Mouse (Mus musculus) right cerebral cortex, postnatal 25 days (tissue): ENCODE measurements around the gene Plpp2.
A peak's percentile ranks its signal among the peaks of the same experiment; 100 is the strongest.

Experiments used
- DNase-seq: peaks from one replicate; pipeline ENCODE4 v3.0.0; 2022

The Plpp2 gene

DNA sequence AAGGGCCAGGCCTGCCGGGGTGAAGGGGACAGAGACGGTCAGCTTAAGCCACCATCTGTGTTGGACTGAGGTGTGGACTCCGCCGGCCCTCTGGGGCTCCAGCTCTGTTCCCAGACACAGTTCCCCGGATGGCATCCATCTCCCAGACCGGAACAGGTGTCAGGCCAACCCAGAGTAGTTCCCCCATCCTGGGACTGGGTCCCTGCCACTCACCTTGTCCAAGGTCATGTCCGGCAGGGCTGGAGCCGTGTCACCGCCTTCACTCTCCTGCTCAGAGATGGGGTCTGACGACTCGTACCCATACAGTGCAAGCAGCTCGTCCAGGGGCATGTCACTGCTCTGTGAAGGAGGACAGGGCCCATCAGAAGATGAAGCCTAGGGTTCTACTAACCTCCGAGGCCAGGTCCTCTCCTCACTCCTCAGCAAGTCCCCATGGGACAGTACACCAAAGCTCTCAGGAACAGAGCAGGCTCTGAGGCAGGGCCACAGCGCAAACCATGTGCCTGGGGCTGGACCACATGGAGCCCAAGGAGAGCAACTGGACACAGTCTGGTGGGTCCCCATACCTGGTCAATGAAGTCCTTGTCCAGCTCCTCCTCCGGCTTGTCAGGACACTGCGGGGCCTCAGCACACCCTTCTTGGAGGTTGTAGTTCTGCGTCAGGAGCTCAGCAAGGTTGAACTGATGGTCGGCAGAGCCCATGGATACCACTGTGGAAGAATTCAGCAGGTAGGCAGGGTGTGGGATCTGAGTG lies 15.6 kb upstream of the Plpp2 start:
- no peak for DNase-seq

DNA sequence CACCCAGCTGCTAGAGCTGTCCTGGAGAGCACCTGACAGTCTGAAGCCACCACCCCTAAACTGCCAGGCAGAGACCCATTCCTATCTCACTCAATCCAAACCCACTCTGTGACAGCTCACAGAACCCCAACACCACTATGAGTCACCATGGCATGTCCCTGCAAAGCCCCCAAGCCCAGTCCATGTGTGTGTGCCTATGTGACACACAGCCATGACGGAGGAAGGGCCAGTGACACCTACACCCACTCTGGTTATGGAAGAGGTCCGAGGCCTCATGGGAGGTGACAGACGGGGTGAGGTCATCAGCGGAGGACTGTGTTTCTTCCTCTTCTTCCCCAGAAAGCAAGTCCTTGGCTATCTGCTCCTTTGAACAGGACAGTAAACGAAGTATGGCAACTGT lies 14.9 kb upstream of the Plpp2 start:
- no peak for DNase-seq

DNA sequence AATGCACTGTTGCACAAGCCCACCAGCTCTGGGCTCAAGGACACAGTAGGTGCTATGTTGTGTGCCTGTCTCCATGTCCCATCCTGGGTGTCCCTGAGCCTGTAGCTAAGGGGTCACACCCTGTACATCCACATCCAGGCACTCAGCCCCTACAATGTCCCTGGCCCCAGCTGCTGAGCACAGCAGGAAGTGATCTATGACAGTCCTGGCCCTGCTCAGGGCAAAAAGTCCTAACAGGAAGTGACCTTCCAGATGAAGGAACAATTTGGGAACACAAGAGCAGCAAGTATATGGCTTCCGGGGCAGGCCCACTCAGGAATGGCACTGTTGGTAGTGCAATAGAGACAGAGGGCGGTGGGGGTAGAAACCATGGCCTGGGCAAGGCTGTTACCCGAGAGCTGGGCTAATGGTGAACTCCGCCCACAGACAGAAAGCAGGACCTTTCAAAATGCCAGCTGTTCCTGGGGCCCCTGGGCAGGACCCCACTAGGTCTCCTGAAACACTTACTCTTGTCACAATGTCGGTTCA lies 13.6 kb upstream of the Plpp2 start:
- no peak for DNase-seq

DNA sequence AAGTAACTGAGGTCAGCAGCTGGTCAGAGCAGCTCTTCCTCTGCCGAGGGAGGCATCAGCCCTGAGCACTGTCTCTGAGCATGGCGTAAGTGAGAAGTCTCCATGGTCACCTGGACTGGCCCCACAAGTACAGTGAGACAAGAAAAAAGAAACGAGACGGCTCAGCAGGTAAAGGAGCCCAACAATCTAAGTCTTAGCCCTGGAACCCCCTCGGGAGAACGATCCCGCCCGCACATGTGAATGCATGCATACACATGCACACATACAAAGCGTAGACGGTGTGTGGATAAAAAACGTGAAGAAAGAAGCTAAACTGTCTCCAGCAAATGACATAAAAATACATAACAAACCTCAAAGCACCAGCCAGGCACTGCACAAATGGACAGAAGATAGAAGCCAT lies 12.9 kb upstream of the Plpp2 start:
- DNase-seq = no peak

DNA sequence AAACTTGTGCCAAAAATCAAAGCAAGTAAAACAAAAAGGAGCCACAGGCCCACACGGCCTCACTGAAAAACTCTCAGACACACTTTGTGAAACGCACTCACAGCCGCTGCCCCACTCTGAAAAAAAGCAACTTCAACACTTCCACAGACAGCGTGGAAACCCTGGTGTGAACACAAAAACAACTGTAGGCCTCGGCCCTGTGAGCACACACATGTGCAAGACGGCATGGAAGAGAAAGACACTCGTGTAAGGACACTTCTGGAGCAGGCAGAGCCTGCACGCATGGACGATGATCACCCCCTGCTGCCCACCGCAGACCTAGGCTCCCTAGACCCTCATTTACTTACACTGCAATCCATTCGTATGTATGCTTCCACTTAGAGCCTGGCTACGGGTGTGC lies 12.3 kb upstream of the Plpp2 start:
- no peak for DNase-seq

DNA sequence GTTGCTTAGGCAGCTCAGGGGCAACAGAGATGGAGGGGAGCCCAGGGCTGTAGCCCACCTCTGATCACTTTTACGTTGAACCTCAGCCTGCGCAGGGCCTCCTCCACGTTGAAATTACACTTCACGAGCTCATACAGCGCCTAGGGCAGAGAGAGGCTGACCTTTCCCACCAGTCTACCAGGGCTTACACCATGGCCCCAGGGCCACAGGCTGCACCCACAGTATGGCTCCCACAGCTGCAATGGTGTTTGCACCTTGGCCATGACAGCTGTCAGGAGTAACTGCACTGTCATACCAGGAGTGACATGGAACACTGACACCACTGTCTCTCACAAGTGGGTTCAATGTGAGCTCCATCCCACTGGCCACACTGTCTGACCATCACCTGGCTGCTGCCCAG lies 11.0 kb upstream of the Plpp2 start:
- no peak for DNase-seq

DNA sequence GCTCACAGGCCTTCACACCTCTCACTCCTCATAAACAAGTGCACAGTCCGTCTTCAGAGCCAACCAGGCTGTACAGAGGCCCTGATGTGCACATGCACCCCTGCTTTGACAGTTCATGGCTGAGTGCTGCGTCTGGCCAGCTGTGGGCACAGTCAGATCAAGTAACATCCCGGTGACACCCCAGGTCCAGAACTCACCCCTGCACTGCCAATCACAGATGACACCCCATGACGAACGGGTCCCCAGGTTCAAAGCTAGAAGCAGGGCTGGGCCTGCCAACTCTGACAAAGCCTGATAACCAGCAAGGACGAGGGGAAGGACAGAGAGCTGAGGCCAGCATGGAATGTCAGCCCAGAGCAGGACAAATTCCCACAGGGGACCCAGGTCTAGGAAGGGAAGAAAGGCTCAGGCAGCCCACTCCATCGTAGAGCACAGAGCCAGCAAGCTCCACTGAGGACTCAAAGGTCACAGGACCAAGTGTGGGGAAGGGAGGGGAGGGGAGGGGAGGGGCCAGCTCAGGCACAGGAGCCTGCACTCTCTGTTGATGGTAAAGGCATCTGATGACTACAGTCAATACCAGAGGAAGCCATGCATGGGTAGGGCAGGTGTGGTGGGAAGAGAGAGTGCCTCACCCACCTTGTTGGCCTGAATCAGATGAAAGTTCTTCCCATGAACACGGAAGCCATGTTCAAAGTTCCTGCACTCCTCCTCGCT lies 10.4 kb upstream of the Plpp2 start:
- DNase-seq = no peak

DNA sequence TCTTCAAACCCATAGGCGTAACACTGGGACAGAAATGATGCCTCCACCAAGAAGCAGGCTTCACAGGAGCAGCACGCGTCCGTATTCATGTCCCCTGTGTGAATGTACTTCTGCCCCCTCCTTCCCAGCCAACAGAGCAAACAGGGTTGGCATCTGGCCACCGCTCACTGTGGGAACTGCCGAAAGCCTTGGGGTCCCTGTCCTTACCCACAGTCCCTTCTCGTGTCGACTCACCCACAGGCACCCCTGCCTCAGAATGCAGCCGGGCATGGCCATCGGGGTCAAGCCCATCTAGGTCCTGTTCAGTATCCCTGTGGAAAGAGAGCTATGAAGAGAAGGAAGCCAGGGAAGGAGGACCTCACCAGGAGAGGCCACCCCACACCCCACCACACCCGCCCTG lies 8.6 kb upstream of the Plpp2 start:
- DNase-seq = no peak

DNA sequence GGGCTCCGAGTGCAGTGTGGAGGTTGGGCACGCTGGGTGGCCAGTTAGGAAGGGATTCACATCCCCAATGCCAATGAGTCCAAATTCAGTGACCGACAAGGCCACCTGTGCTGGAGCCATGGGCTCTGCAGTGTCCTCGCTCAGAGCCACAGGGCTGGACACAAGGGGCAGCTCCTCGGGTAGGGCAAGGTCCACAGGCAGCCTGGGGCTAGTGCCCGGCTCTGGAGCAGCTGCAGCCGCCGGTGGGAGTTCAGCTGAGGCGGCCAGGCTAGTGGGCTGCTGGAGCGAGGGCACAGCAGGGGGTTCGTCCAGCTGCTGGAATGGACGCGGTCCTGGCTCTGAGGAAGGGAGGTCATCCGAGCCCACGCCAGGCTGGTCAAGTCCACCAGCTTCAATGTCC lies 7.9 kb upstream of the Plpp2 start:
- no peak for DNase-seq

DNA sequence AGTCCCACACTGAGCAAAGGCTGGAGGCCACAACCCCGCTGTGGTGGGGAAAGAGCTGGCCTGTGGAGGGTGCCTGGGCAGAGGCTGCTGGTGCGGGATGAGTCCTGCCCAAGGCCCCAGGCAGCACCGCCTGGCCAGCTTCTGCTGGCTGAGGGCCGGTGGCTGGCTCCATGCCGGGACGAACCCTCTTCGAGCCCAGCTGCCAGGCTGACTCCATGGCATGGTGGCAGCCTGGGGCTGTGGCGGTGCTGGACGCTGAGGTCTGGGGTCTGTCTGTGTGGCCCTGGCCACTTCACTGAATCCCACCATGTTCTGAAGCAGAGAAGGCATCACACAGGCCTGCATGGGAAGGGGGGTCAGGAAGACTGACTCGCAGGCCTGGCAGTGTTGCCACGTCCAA lies 7.2 kb upstream of the Plpp2 start:
- DNase-seq = no peak

DNA sequence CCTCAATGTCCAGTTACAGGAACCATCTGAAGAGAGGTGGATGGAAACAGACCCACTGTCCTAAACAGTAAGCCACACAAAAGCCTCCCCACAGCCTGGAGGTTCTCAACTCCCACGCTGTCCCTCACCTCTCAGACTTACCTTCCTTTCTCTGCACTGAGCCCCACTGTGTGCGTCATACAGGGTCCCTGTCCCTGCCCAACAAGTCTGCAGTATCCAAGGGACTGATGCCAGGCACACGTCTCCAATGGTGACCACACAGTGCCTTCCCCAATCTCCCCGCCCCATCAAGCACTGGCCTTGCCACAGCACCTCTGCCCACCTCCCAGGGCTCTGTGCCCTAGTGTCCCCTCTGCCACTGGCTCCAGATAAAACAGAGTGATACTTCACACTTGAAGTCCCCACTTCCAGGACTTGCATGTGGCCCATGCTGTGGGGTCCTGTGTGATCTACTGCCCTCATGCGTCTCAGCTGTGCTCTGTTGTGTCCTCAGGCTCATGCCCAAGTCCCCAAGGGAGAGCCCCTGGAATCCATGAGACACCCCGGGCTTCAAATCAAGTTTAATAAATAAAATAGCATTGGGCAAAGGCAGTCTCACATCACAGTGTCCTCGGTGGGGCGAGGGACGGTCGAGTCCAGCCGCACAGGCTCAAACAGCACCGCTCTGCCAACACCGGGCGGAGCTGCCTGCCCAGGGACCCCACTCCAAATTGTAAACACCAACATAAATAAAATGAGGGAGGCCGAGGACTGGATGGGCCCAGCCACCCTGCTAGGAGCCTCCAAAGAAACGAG lies 6.3 kb upstream of the Plpp2 start:
- no peak for DNase-seq

DNA sequence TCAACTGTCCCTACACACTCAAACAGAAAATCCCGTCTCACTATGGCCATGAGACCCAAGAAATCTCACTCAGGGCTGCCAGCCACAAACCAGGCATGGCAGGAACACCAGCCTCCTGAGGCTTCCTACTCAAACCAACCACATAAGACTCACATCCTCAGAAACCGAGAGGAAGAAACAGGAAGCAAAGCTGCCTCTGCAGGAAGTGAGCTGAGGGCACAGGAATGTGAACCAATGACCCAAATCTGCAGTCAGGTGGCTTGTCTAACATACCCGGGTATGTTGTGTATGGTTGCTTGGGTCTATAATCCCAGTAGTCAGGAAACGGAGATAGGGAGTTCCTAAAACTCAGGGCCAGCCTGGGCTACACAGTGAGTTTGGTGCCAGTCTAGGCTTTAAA lies 5.3 kb upstream of the Plpp2 start:
- DNase-seq = no peak

DNA sequence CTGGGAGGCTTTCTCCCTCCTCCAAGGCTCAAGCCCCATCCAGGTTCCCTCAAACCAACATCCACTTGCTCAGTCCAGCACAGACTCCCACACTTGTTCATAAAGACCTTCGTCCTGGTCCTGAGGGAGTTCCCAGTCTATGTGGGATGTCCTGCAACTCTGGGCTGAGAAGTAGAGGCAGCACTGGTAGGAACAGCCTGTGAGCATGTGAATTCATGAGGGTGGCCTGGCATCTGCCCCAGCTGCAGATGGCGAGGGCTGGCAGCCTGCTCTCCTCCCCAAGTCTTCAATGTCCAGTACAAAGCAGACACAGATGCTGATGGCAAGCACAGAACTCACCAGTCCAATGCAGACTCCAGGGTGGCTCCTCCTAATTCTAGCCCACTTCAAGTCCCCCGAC lies 4.7 kb upstream of the Plpp2 start:
- no peak for DNase-seq

DNA sequence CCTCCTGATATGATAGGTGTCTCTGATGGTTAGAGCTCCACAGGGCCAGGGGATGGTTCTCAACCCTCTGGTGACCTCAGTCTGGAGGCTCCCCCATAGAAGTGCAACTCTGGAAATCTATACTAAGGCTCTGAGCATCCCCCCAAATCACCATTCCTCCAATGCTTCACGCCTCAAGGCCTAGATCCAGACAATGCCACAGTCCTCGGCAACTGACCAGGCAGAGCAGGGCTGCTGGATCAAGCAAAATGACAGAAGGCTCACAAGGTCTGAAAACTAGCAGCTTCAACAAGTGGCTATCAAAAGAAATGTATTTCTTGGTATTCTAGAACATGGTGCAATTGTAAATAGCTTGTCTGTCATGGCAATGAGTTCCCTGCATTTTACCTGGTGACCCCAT lies 4.2 kb upstream of the Plpp2 start:
- DNase-seq = no peak

DNA sequence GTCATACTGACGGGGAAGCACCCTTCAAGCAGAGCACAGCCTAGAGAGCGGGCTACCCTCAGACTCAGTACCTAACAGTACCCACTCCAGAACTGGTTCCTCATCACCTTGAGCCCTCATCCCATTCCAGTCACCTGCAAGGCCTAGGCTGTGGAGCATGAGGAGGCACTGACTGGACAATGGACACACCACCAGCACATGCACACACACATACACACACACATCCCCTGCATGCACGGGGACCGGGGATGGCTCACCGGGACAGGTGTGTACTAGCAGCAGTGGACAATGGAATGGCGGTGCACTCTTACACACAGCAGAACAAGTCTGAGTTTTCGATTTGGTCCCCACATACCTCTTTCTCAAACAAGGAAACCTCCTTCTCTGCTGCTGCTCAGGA lies 3.7 kb upstream of the Plpp2 start:
- DNase-seq = no peak

DNA sequence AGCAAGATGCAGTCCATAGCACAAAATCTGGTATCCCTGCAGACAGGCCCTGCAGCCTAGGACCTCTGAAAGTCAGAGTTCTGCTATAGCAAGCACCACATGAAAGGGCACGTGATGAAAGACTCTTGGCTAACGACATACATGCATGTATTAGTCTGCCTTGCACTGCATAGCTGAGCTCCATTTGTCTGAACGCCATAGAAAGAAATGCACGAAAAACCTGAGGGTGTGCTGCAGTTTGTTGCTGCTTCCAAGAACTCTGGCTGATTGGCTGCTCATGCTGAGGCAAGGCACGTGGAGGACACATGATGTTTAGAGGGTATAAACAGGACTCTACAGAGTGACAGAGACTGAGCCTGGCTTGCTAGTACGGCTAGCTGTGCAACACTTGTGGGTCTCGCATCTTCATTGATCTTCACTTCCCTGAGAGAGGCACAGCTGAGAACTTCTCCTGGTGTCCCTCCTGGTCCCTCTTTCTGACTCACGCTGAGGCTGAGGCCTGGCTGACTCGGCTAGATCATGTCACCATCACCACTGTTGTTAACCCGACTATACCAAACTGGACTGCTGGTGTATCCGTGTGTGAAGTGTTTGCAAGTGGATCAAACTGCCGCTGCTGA lies 3.0 kb upstream of the Plpp2 start:
- no peak for DNase-seq

DNA sequence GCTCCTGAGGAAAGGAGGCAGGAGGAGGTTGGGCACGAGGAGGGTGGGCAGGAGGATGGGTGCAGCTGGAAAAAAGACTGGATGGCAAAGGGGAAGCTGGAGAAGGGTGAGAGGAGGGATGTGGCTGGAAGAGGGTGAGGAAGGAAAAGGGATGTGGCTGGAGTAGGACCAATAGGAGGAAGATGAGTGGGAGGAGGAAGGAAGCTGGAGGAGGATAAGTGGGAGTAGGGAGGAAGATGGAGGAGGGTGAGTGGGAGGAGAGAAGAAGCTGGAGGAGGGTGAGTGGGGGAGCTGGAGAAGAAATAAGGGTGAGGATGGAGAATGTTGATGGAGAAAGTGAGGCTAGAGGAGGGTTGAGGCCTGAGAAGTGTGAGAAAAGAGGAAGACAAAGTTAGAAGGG lies 1.8 kb upstream of the Plpp2 start:
- DNase-seq = no peak

DNA sequence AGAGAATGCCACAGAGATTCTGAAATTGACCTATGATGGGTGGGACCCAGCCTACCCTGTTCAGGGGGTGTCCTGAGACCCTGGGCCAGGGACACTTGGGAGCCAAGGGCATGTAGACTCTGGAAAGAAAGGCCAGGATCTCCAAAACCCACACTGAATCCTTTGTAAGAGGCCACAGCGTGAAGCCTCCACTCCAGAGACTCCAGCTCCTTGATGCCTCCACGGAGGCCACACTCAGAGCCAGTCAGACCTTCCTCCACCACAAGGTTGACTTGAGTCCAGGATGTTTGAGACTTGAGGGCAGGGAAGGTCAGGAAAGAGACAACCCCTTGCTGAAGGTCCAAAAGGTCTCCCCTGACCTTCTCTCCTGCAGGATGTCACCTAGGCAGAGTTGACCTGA lies 830 bp upstream of the Plpp2 start:
- DNase-seq = no peak

DNA sequence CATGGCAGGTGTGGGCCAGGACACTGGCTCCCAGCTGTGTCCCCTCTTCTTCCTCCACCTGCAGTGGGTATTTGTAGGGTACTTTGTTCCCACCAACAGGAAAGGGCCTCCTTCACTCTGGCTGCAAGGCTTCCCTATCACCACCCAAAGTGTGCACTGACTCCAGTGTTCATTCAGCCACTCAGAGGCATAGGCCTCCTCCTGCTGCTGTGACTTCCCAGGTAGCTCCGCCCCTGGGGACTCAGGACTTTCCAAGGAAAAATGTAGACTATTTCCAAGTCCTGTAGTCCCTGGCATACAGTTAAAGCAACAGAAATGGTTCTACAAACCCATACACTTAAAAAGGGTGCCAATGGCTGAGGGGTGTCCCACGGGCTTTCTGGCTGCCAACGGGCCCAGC lies 918 bp downstream of the Plpp2 start:
- DNase-seq = peak; percentile 3

DNA sequence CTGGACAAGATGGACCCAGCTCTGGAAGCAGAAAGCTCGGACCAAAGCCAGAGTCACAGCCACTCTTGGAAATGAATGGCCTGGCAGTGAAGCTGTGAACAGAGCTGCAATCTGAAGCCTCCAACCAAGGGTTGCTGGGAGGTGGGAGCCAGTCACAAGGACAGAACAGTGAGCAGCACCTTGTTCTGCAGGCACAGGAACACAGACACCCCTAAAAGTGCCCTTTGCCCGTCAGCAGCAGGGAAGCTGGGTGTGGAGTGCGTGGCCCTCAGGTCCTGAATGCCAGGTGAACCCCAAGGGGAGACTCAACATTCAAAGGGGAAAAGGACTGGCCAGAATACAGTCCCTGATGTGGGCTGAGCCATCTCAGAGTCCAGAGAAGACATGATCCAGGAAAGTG lies 2.0 kb downstream of the Plpp2 start:
- no peak for DNase-seq

DNA sequence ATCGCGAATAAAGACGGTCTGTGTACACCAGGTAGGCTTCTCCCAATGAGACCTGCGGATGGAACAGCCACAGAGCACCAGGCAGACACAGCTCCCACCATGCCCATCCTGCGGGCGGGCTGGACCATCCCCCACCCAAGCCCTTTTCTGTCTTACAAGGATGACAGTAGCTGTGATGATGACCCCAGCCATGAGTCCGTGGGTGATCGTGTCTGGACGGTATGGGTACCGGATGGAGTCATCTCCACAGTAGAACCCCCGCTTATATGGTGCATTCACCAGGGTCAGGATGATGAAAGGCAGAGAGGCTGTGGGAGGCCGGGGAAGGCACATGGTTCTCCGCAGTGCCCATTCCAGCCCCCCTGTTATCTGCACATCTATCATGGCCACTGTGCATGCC lies 2.9 kb downstream of the Plpp2 start:
- no peak for DNase-seq

DNA sequence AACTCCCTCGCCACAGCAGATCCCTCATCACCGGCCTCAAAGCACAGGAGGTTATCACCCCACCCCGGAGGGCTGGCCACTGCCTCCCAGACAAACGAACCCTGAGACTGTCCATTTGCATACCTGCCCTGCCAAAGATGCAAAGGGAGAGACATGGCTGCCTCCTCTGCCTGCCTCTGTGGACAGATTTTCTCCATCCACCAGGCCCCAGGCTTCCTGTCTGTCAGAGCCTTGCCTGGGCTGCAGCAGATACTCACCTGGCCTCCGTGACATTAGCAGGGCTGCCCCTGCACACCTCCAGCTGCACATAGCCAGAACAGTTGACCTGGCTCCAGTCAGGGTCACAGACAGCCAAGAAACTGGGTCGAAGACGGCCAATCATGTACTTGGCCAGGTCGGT lies 3.4 kb downstream of the Plpp2 start:
- DNase-seq = peak; percentile 2

DNA sequence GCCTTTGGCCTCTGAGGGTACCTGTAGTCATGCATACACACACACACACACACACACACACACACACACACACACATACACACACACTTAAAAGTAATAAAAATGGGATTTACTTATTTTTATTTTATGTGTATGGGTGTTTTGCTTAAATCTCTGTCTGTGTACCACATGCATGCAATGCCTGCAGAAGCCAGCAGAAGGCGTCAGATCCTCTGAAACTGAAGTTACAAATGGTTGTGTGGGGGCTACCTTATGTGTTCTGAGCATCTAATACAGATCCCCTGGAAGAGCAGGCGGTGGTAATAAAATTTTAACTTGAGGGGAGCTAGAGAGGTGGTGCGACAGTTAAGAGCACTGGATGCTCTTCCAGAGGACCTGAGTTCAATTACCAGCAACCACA lies 5.5 kb downstream of the Plpp2 start:
- no peak for DNase-seq
